Mouse (Mus musculus) heart, postnatal 25 days (tissue): ENCODE data around the gene Aldh16a1. TPM values are rescaled to one million over a fixed set of nuclear protein-coding genes. Genes with fewer than 3 reads are reported as not detected.
"Not testable (repeated sequence)": the region's sequence is repeated elsewhere in the genome, so short reads cannot be mapped to it uniquely, and the experiment has no call there.

Experiments used
- DNase-seq: peaks from one replicate; pipeline ENCODE4 v3.0.0; 2022; ENCODE audit warnings: low spot score
- intact Hi-C: fragments of 180-260 bp; cut with DNase I; formaldehyde crosslinking; loops from one replicate; pipeline ENCODE4 v1.15.1; 2025
- total RNA-seq, 2 experiments: library from RNA; stranded (reverse); gene quantifications; 2 replicates each; pipeline ENCODE4 v1.2.3; 2021

Gene Aldh16a1
- total RNA-seq, 2 experiments from 2014 or later: 23.5 to 37.6 TPM

- no peak for DNase-seq
- intact Hi-C loops: no loop called here
These were observed 27.2 kb upstream of the Aldh16a1 start for GRCm38 (mm10) chr7:45181540-45181939.

- DNase-seq: no peak
- intact Hi-C loops: no loop called here
These were observed 26.6 kb upstream of the Aldh16a1 start, which contains the start of gene Pth2 for GRCm38 (mm10) chr7:45180896-45181477. Pth2 (plus strand) TSS chr7:45180995.

- intact Hi-C loops: no loop called here
- DNase-seq: no peak
These were observed 25.1 kb upstream of the Aldh16a1 start, which contains the start of gene Gfy for GRCm38 (mm10) chr7:45179469-45179868. Gfy (minus strand) TSS chr7:45179569.

GRCm38 (mm10) chr7:45178550-45178949, 24.2 kb upstream of the Aldh16a1 start:
- intact Hi-C loops: no loop called here
- DNase-seq: no peak

GRCm38 (mm10) chr7:45176356-45176755, 22.0 kb upstream of the Aldh16a1 start:
- no peak for DNase-seq
- intact Hi-C loops: no loop called here

GRCm38 (mm10) chr7:45175929-45176328, 21.5 kb upstream of the Aldh16a1 start:
- intact Hi-C loops: no loop called here
- no peak for DNase-seq

- intact Hi-C loops: no loop called here
- DNase-seq: no peak
These were observed 21.0 kb upstream of the Aldh16a1 start for GRCm38 (mm10) chr7:45175398-45175797.

- intact Hi-C loops: no loop called here
These were observed 20.3 kb upstream of the Aldh16a1 start for GRCm38 (mm10) chr7:45174567-45175280.

GRCm38 (mm10) chr7:45173772-45174171, 19.4 kb upstream of the Aldh16a1 start:
- DNase-seq, intact Hi-C loops: not testable (repeated sequence)

More at GRCm38 (mm10) chr7:45174567-45175280, 20.3 kb upstream of the Aldh16a1 start:
- DNase-seq: no peak

GRCm38 (mm10) chr7:45172974-45173373, 18.6 kb upstream of the Aldh16a1 start:
- intact Hi-C loops: no loop called here

GRCm38 (mm10) chr7:45169495-45169894, 15.1 kb upstream of the Aldh16a1 start:
- intact Hi-C loops: no loop called here
- no peak for DNase-seq

More at GRCm38 (mm10) chr7:45172974-45173373, 18.6 kb upstream of the Aldh16a1 start:
- DNase-seq: no peak

GRCm38 (mm10) chr7:45168656-45169055, 14.3 kb upstream of the Aldh16a1 start:
- intact Hi-C loops: no loop called here
- no peak for DNase-seq

GRCm38 (mm10) chr7:45167761-45168445, 13.5 kb upstream of the Aldh16a1 start:
- DNase-seq: no peak
- intact Hi-C loops: no loop called here

GRCm38 (mm10) chr7:45166950-45167401, 12.6 kb upstream of the Aldh16a1 start:
- intact Hi-C loops: no loop called here

GRCm38 (mm10) chr7:45165701-45166100, 11.3 kb upstream of the Aldh16a1 start:
- intact Hi-C loops: no loop called here
- DNase-seq: no peak

More at GRCm38 (mm10) chr7:45166950-45167401, 12.6 kb upstream of the Aldh16a1 start:
- DNase-seq: no peak

- DNase-seq: no peak
- intact Hi-C loops: loop anchor here (5.0 kb wide), 1 partner anchor 132 kb away; no protein-coding TSS in a partner anchor
These were observed 10.4 kb upstream of the Aldh16a1 start for GRCm38 (mm10) chr7:45164833-45165232.

- intact Hi-C loops: loop anchor here (5.0 kb wide), 1 partner anchor 133 kb away; no protein-coding TSS in a partner anchor
- no peak for DNase-seq
These were observed 9.5 kb upstream of the Aldh16a1 start, which contains the start of gene Slc17a7 for GRCm38 (mm10) chr7:45163735-45164490. Slc17a7 (plus strand) TSS chr7:45163949.

- DNase-seq: no peak
- intact Hi-C loops: loop anchor here (1.0 to 5.0 kb wide), 2 partner anchors 35 to 134 kb away; no protein-coding TSS in a partner anchor
These were observed 8.7 kb upstream of the Aldh16a1 start for GRCm38 (mm10) chr7:45162996-45163615.

- intact Hi-C loops: loop anchor here (1.0 to 5.0 kb wide), 2 partner anchors 36 to 135 kb away; no protein-coding TSS in a partner anchor
- no peak for DNase-seq
These were observed 8.2 kb upstream of the Aldh16a1 start for GRCm38 (mm10) chr7:45162551-45162950.
